Mouse (Mus musculus) ES-E14 (cell line): ENCODE measurements around the gene Bcr.

Experiments used
- CHD2 ChIP-seq: IDR thresholded peaks from 2 replicates; pipeline ENCODE4 v1.6.1; 2014; ENCODE audit warnings: mild to moderate bottlenecking, low read depth, low read length, inconsistent platforms
- HCFC1 ChIP-seq: IDR thresholded peaks from 2 replicates; pipeline ENCODE4 v1.6.1; 2012; ENCODE audit warnings: low read length, inconsistent platforms, borderline replicate concordance; ENCODE audit not compliant: insufficient read depth
- MAFK ChIP-seq: IDR thresholded peaks from 2 replicates; pipeline ENCODE4 v1.6.1; 2014; ENCODE audit warnings: mild to moderate bottlenecking, low read depth, low read length, inconsistent platforms; ENCODE audit not compliant: insufficient read depth
- ZC3H11A ChIP-seq: IDR thresholded peaks from 2 replicates; pipeline ENCODE4 v1.6.1; 2012; ENCODE audit warnings: low read depth, mild to moderate bottlenecking, inconsistent platforms, low read length, borderline replicate concordance
- ZNF384 ChIP-seq: IDR thresholded peaks from 2 replicates; pipeline ENCODE4 v1.6.1; 2012; ENCODE audit warnings: low read depth, low read length, inconsistent platforms

DNA sequence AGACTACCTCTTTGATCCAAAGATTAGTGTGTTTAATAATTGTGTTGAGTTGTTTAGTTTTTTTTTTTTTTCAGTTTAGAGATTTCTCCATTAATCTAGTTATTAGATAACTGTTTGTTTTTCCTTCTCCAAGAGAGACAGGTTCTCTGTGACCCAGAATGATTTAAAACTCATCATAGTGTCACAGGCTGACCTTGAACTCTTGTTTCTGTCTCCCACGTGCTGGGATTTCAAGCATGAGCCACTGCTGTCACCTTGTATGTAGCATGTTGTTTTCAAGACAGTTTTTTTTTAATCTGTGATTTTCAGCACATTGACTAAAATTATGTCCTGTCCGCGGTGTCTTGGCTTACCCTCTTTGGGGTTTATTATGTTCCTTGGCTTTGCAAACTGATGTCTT, 47.7 kb downstream of the Bcr start:
- no peak for TF ChIP-seq ZNF384
- TF ChIP-seq ZC3H11A, result no peak
- TF ChIP-seq MAFK, result no peak
- TF ChIP-seq CHD2, result no peak
- no peak for TF ChIP-seq HCFC1
